Mouse (Mus musculus) neutrophil, adult 5-6 weeks (primary cell): ENCODE data around the gene Slc39a3. TPM values are rescaled to one million over a fixed set of nuclear protein-coding genes. Genes with fewer than 3 reads are reported as not detected.
A peak's percentile ranks its signal among the peaks of the same experiment; 100 is the strongest.
"Not testable (repeated sequence)": the region's sequence is repeated elsewhere in the genome, so short reads cannot be mapped to it uniquely, and the experiment has no call there.

ENCODE experiments used
- ATAC-seq: fragments of 151-379, 151-347 bp; 2 replicates; pipeline ENCODE4 v1.8.0; 2017; ENCODE audit warnings: mild to moderate bottlenecking, moderate TSS enrichment; ENCODE audit not compliant: insufficient number of reproducible peaks, poor library complexity, low FRiP score, severe bottlenecking; ENCODE audit errors: extremely low read depth
- total RNA-seq: library from RNA; stranded (forward); fragments of 200-1000 nt; gene quantifications from 2 replicates; pipeline ENCODE4 v1.2.3, GENCODE M21; 2017

Gene Slc39a3
- total RNA-seq, 1 experiment from 2014 or later = 8.6 TPM

- ATAC-seq = no peak
Observed at GRCm38 (mm10) chr10:81052577-81052976, 15.4 kb upstream of the Slc39a3 start.

GRCm38 (mm10) chr10:81051133-81051532 lies 13.9 kb upstream of the Slc39a3 start:
- no peak for ATAC-seq

- no peak for ATAC-seq
Observed at GRCm38 (mm10) chr10:81050645-81051044, 13.4 kb upstream of the Slc39a3 start.

- not testable (repeated sequence) for ATAC-seq
Observed at GRCm38 (mm10) chr10:81045246-81045645, 8.0 kb upstream of the Slc39a3 start.

- peak; percentile 43 for ATAC-seq
Observed at GRCm38 (mm10) chr10:81041458-81042175, 4.4 kb upstream of the Slc39a3 start.

- ATAC-seq = no peak
Observed at GRCm38 (mm10) chr10:81036251-81036650, 975 bp downstream of the Slc39a3 start.

- ATAC-seq = no peak
Observed at GRCm38 (mm10) chr10:81033586-81033985, 3.6 kb downstream of the Slc39a3 start.

- ATAC-seq = no peak
Observed at GRCm38 (mm10) chr10:81029031-81029430, 8.2 kb downstream of the Slc39a3 start.

GRCm38 (mm10) chr10:81028219-81028618 lies 9.0 kb downstream of the Slc39a3 start:
- ATAC-seq = no peak

GRCm38 (mm10) chr10:81027331-81027730 lies 9.9 kb downstream of the Slc39a3 start:
- ATAC-seq = no peak

- ATAC-seq = no peak
Observed at GRCm38 (mm10) chr10:81026857-81027256, 10.4 kb downstream of the Slc39a3 start.

- no peak for ATAC-seq
Observed at GRCm38 (mm10) chr10:81025639-81026275, 11.5 kb downstream of the Slc39a3 start, which contains the start of gene Diras1. Gene Diras1 (minus strand): TSS chr10:81025662.

GRCm38 (mm10) chr10:81025047-81025621 lies 12.1 kb downstream of the Slc39a3 start:
- no peak for ATAC-seq

GRCm38 (mm10) chr10:81024346-81024937 lies 12.8 kb downstream of the Slc39a3 start:
- ATAC-seq = no peak

GRCm38 (mm10) chr10:81022744-81023143 lies 14.5 kb downstream of the Slc39a3 start:
- no peak for ATAC-seq

- no peak for ATAC-seq
Observed at GRCm38 (mm10) chr10:81021547-81022110, 15.6 kb downstream of the Slc39a3 start.

GRCm38 (mm10) chr10:81020207-81020606 lies 17.0 kb downstream of the Slc39a3 start:
- no peak for ATAC-seq

GRCm38 (mm10) chr10:81019687-81020086 lies 17.5 kb downstream of the Slc39a3 start:
- ATAC-seq = no peak

- ATAC-seq = no peak
Observed at GRCm38 (mm10) chr10:81018326-81018725, 18.9 kb downstream of the Slc39a3 start.
